ENCODE assay signal across 26 mouse cellular contexts in the genomic region with DNA sequence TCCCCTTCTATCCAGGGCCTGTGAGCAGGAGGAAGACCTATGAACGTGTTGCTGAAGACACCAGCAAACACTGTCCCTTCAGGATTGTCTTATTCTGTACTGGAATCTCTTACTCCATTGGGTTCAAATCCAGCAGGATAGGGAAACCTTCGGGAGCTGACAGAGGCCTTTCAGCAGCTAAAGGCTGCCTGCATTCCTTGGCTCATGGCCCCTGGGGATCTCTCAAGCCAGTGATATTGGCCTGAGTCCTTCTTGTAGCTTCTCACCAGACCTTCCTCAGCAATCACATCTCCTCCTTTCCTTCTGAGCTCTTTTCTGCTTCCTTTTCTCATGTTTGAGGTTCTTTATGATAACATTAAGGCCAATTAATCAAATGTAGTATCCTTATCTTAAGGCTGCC.
DNase-seq lines count a peak whose midpoint lies in the region; ATAC-seq and TF ChIP-seq lines count a peak whose summit lies in the region.
"Had no signal": no experiment of that assay in that cellular context is flagged by ENCODE, and none has a peak within 500 bp of the region (broad histone marks: within the 10 kb centered on the region; RNA-seq: fewer than 3 reads in every experiment).

No protein-coding gene starts in this region.

- H3K27ac ChIP-seq in forebrain, embryonic 11.5 days (ENCODE audit: low read depth, low read length): no peak overlapping the region
- no peak overlapping the region for H3K27ac ChIP-seq in forebrain, embryonic 14.5 days (ENCODE audit: low read depth, low read length)
- H3K27ac ChIP-seq in heart, embryonic 11.5 days (ENCODE audit: low read depth, low read length): no peak overlapping the region
- peak overlapping the region; percentile 23; the same call in 1 of the 2 replicates for H3K27ac ChIP-seq in midbrain, embryonic 10.5 days (replicated peaks)
- no peak overlapping the region for H3K27ac ChIP-seq in midbrain, postnatal 0 days (ENCODE audit: low read depth, low read length)
- H3K27ac ChIP-seq: limb, embryonic 13.5 days; liver, embryonic 12.5 days; midbrain, embryonic 15.5 days; neural tube, embryonic 13.5 days; stomach, embryonic 15.5 days had no signal

- H3K9ac ChIP-seq in forebrain, embryonic 11.5 days (ENCODE audit: low read length): no peak overlapping the region
- H3K9ac ChIP-seq in forebrain, embryonic 14.5 days (ENCODE audit: low read length): no peak overlapping the region
- no peak overlapping the region for H3K9ac ChIP-seq in heart, embryonic 11.5 days (ENCODE audit: low read depth, low read length)
- no peak overlapping the region for H3K9ac ChIP-seq in midbrain, postnatal 0 days (replicated peaks; ENCODE audit: low read length, poor library complexity, severe bottlenecking)
- H3K9ac ChIP-seq: heart, embryonic 15.5 days; limb, embryonic 13.5 days; liver, embryonic 12.5 days; midbrain, embryonic 15.5 days; neural tube, embryonic 13.5 days; stomach, embryonic 15.5 days had no signal

- H3K4me2 ChIP-seq in forebrain, embryonic 11.5 days (ENCODE audit: low read depth, low read length, severe bottlenecking): no peak overlapping the region
- H3K4me2 ChIP-seq in forebrain, embryonic 14.5 days (ENCODE audit: low read length): no peak overlapping the region
- no peak overlapping the region for H3K4me2 ChIP-seq in heart, embryonic 11.5 days
- no peak overlapping the region for H3K4me2 ChIP-seq in midbrain, postnatal 0 days (ENCODE audit: low read depth, low read length, poor library complexity, severe bottlenecking)
- H3K4me2 ChIP-seq: heart, embryonic 15.5 days; limb, embryonic 13.5 days; liver, embryonic 12.5 days; midbrain, embryonic 15.5 days; neural tube, embryonic 13.5 days; stomach, embryonic 15.5 days had no signal

- WGBS in forebrain, embryonic 11.5 days: 85% methylated on average over 2 of the region's 2 CpGs
- WGBS in forebrain, embryonic 14.5 days: 86% methylated on average over 2 of the region's 2 CpGs
- 49% methylated on average over 2 of the region's 2 CpGs for WGBS in heart, embryonic 11.5 days (ENCODE audit: insufficient replicate concordance)
- WGBS in midbrain, embryonic 10.5 days: 87% methylated on average over 2 of the region's 2 CpGs
- 72% methylated on average over 2 of the region's 2 CpGs for WGBS in midbrain, postnatal 0 days

- no peaks in the 10 kb centered on the region for H3K9me3 ChIP-seq in forebrain, embryonic 11.5 days (ENCODE audit: control insufficient read depth, low read length)
- H3K9me3 ChIP-seq in forebrain, embryonic 14.5 days (replicated peaks; ENCODE audit: control insufficient read depth, low read length): no peaks in the 10 kb centered on the region
- H3K9me3 ChIP-seq in heart, embryonic 11.5 days (replicated peaks; ENCODE audit: control insufficient read depth, low read length): no peaks in the 10 kb centered on the region
- no peaks in the 10 kb centered on the region for H3K9me3 ChIP-seq in midbrain, embryonic 10.5 days (replicated peaks)
- no peaks in the 10 kb centered on the region for H3K9me3 ChIP-seq in midbrain, postnatal 0 days (ENCODE audit: low read length)
- H3K9me3 ChIP-seq: heart, embryonic 15.5 days; limb, embryonic 13.5 days; midbrain, embryonic 15.5 days; neural tube, embryonic 13.5 days; stomach, embryonic 15.5 days had no signal

- no peaks in the 10 kb centered on the region for H3K36me3 ChIP-seq in forebrain, embryonic 11.5 days (ENCODE audit: control insufficient read depth, insufficient read depth, low read length)
- no peaks in the 10 kb centered on the region for H3K36me3 ChIP-seq in forebrain, embryonic 14.5 days (ENCODE audit: control insufficient read depth, insufficient read depth, low read length)
- H3K36me3 ChIP-seq in heart, embryonic 11.5 days (ENCODE audit: control insufficient read depth, insufficient read depth, low read length): no peaks in the 10 kb centered on the region
- H3K36me3 ChIP-seq in midbrain, embryonic 10.5 days: no peaks in the 10 kb centered on the region
- no peaks in the 10 kb centered on the region for H3K36me3 ChIP-seq in midbrain, postnatal 0 days (ENCODE audit: insufficient read depth, low read length)
- H3K36me3 ChIP-seq: G1E; heart, embryonic 15.5 days; limb, embryonic 13.5 days; liver, embryonic 12.5 days; midbrain, embryonic 15.5 days; neural tube, embryonic 13.5 days; stomach, embryonic 15.5 days had no signal

- ATAC-seq in forebrain, embryonic 11.5 days (replicated peaks; ENCODE audit: low FRiP score): no peak
- ATAC-seq in forebrain, embryonic 14.5 days: no peak
- ATAC-seq in heart, embryonic 11.5 days (replicated peaks; ENCODE audit: insufficient number of reproducible peaks, low FRiP score, low TSS enrichment): no peak
- no peak for ATAC-seq in midbrain, postnatal 0 days (ENCODE audit: low FRiP score)
- ATAC-seq: intestine, postnatal 0 days; liver, embryonic 12.5 days; midbrain, embryonic 15.5 days had no signal

- no peaks in the 10 kb centered on the region; the same call in 1 of the 2 replicates for H3K4me1 ChIP-seq in forebrain, embryonic 11.5 days (replicated peaks; ENCODE audit: control insufficient read depth, insufficient read depth, low read length)
- no peaks in the 10 kb centered on the region for H3K4me1 ChIP-seq in forebrain, embryonic 14.5 days (ENCODE audit: control insufficient read depth, insufficient read depth, low read length)
- H3K4me1 ChIP-seq in heart, embryonic 11.5 days (ENCODE audit: control insufficient read depth, insufficient read depth, low read length): no peaks in the 10 kb centered on the region
- peaks cover 4% of the 10 kb centered on the region for H3K4me1 ChIP-seq in midbrain, embryonic 10.5 days
- H3K4me1 ChIP-seq in midbrain, postnatal 0 days (ENCODE audit: insufficient read depth, low read length): no peaks in the 10 kb centered on the region
- H3K4me1 ChIP-seq: limb, embryonic 13.5 days; liver, embryonic 12.5 days; midbrain, embryonic 15.5 days; neural tube, embryonic 13.5 days; stomach, embryonic 15.5 days had no signal

- no peak for TF ChIP-seq CTCF in midbrain, postnatal 0 days (IDR thresholded peaks at IDR 0.05)

- no peaks in the 10 kb centered on the region for H3K27me3 ChIP-seq in forebrain, embryonic 11.5 days (ENCODE audit: control insufficient read depth, insufficient read depth, low read length)
- no peaks in the 10 kb centered on the region for H3K27me3 ChIP-seq in forebrain, embryonic 14.5 days (replicated peaks; ENCODE audit: control insufficient read depth, insufficient read depth, low read length)
- H3K27me3 ChIP-seq in heart, embryonic 11.5 days (ENCODE audit: control insufficient read depth, insufficient read depth, low read length): no peaks in the 10 kb centered on the region
- peaks cover 12% of the 10 kb centered on the region for H3K27me3 ChIP-seq in midbrain, embryonic 10.5 days (ENCODE audit: low read depth, poor library complexity, severe bottlenecking)
- H3K27me3 ChIP-seq in midbrain, postnatal 0 days (ENCODE audit: insufficient read depth, low read length): no peaks in the 10 kb centered on the region
- H3K27me3 ChIP-seq: CH12.LX; heart, embryonic 15.5 days; limb, embryonic 13.5 days; liver, embryonic 12.5 days; midbrain, embryonic 15.5 days; neural tube, embryonic 13.5 days; stomach, embryonic 15.5 days had no signal

- peak; percentile 25 for DNase-seq in forebrain, embryonic 11.5 days (ENCODE audit: low spot score)
- no peak for DNase-seq in forebrain, embryonic 14.5 days (ENCODE audit: low spot score)
- DNase-seq in heart, adult 18-20 months: peak; percentile 40 to 44
- no peak for DNase-seq in midbrain, embryonic 10.5 days (ENCODE audit: low spot score)
- no peak for DNase-seq in midbrain, postnatal 0 days (ENCODE audit: low spot score)
- DNase-seq in skeletal muscle tissue, adult 2 months (ENCODE audit: low read depth, low spot score): peak; percentile 18
- no peak for DNase-seq in Muller cell, postnatal 12 days (ENCODE audit: inconsistent ontology term)
- DNase-seq: adrenal gland, postnatal 25 days; cerebellum, adult 9-10 months; kidney, postnatal 4 days; lung, adult 18-20 months; lung, postnatal 36 days; right cerebral cortex, adult 18-20 months; right cerebral cortex, postnatal 4 days; thymus, postnatal 25 days had no signal

- H3K4me3 ChIP-seq in forebrain, embryonic 11.5 days (ENCODE audit: low read depth, low read length): no peak overlapping the region
- H3K4me3 ChIP-seq in forebrain, embryonic 14.5 days (ENCODE audit: low read depth, low read length): no peak overlapping the region
- no peak overlapping the region for H3K4me3 ChIP-seq in heart, embryonic 11.5 days (ENCODE audit: low read depth, low read length)
- H3K4me3 ChIP-seq in midbrain, embryonic 10.5 days: no peak overlapping the region
- no peak overlapping the region for H3K4me3 ChIP-seq in midbrain, postnatal 0 days (ENCODE audit: low read depth, low read length)
- H3K4me3 ChIP-seq: heart, embryonic 15.5 days; limb, embryonic 13.5 days; liver, embryonic 12.5 days; midbrain, embryonic 15.5 days; myocyte; neural tube, embryonic 13.5 days; stomach, embryonic 15.5 days had no signal

Comparison
In these comparisons a context has a peak if more than half of its experiments do, and no peak if none do; other contexts are left out.
1. DNase-seq: peak in forebrain, embryonic 11.5 days (single experiment), heart, adult 18-20 months (2 of 2) and skeletal muscle tissue, adult 2 months (single experiment); none in forebrain, embryonic 14.5 days (single experiment), midbrain, embryonic 10.5 days (single experiment), midbrain, postnatal 0 days (single experiment) and Muller cell, postnatal 12 days (single experiment).